Mouse (Mus musculus) heart, adult 2 months (tissue): Measurements from ENCODE around the gene Itgb5.

Experiments used
- CTCF ChIP-seq: fragments of 200-600 bp; IDR thresholded peaks from 2 replicates; pipeline ENCODE4 v1.8.1; 2022; ENCODE audit warnings: antibody characterized with exemption, mild to moderate bottlenecking, moderate library complexity
- EP300 ChIP-seq: fragments of 200-500 bp; IDR thresholded peaks from 2 replicates; pipeline ENCODE4 v1.6.1; 2011; ENCODE audit warnings: low read depth, low read length, control low read depth; ENCODE audit not compliant: insufficient read depth
- POLR2A ChIP-seq: fragments of 200-500 bp; IDR thresholded peaks from 2 replicates; pipeline ENCODE4 v1.6.1; 2011; ENCODE audit warnings: mild to moderate bottlenecking, low read depth, low read length, control low read depth; ENCODE audit not compliant: insufficient read depth

DNA sequence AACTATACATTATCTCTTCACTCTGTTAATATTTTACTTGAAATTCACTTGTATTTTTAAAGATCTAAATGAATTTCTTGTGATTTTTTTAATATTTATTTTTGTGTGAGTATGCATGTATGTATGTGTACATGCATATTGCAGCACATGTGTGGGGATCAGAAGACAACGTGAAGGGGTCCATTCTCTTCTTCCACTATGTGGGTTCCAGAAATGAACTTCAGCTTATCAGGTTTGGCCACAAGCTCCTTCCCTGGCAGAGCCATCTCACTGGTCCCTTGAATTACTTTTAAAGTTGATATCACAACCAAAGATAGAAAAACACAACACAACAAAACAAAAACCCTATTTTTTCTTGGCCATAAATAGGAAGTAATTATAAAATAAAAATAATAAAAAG lies 44.9 kb upstream of the Itgb5 start:
- TF ChIP-seq CTCF: no peak
- TF ChIP-seq POLR2A: no peak
- no peak for TF ChIP-seq EP300
